Mouse (Mus musculus) right cerebral cortex, adult 2 months (tissue): Measurements from ENCODE around the gene Emd.
"Not testable (repeated sequence)": the region's sequence is repeated elsewhere in the genome, so short reads cannot be mapped to it uniquely, and the experiment has no call there.

Experiments used
- DNase-seq, 2 experiments: peaks; one replicate each; pipeline ENCODE4 v3.0.0; 2021 to 2022; ENCODE audit warnings: low spot score in 2 of 2

Gene Emd

DNA sequence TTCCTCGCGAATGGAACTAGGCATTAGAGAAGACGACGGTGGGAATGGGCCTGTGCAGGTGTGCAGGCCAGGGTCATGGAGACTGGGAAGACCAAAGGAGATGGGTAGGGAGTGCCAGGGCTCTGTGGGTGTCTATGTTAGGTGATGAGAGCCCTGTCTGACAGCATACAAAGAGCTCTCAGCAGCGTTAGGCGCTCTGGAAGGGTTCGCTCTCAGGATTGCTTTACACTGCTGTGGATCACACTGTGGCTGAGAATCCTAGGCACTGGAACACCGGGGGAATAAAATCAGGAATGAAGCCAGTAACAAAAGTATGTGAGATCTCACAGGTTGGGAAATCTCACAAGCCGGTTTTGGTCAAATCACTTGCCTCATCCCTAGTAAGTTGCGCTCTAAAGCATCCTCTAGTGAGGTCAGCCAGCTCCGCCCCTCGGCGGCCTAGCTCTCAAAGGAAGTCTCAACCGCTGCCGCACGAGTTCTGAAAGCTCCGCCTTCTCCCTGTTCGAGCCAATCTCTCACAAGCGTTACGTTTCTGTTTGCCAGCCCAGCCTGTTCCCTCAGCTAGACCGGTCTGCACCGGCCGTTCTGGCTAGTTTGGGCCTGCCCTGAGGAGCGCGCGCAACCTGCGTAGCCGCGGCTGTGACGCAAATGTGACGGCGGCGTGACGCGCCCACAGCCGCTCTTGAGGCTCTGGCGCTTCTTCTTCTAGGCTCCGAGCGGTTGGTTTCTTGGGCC is at the start of gene Emd:
TSS of gene Emd (plus strand) at position 535 of the 735 bp plus-strand sequence.
- peak; percentile 84 to 88 for DNase-seq

DNA sequence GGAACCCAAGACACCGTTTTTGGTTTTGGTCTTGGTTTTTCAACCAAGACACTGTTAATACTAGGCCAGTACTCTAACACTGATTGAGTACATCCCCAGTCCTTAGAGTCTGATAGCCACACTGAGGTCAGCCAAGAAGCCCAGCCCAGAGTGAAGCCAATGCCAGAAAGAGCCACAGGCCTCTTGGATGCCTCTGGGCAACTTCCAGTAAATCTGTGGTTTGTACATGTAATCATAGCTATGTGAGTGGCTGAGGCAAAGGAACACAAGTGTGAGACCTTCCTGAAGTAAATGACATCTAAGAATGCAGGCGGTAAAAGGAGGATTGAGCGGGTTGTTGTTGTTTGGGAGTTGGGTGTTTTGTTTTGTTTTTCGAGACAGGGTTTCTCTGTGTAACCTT is 36.0 kb upstream of the Emd start:
- DNase-seq: no peak

DNA sequence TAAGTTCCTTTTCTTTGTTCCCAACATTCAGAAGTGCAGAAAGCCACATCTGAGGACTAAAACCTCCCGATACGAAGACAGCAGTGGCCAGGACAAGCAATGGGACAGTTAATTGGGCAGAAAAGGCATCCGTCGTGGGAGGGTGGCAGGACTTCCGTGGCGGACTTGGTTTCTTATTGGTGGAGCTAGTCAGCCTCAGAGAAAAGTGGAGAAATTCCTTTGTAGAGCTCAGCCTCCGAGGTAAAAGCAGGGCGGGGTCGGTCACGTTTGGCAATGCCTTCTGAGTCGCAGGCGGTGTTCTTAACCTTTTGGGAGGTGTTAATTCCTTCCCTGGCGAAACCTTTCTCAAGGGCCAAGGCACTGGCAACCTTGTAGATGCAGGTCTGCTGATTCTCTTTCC is 35.0 kb upstream of the Emd start:
- no peak for DNase-seq

DNA sequence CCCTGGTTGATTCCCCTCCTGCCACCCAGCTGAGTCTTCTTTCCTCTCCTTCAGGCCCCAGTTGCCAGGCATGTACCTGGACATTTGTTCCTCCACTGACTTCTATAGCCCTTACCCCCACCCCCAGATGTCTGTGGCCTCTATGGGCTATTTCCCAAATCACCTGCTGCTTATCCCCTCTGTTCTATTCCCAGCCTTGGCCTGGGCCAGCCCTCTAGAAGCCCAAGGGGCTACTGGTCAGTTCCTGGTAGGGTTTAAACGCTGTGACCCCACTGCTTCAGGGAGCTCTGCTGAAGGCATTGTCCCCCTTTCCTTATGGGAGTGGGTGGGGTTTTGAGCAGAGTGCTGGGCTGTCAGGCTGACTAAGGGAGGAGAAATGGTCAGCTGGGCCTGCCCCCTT is 34.4 kb upstream of the Emd start:
- not testable (repeated sequence) for DNase-seq

DNA sequence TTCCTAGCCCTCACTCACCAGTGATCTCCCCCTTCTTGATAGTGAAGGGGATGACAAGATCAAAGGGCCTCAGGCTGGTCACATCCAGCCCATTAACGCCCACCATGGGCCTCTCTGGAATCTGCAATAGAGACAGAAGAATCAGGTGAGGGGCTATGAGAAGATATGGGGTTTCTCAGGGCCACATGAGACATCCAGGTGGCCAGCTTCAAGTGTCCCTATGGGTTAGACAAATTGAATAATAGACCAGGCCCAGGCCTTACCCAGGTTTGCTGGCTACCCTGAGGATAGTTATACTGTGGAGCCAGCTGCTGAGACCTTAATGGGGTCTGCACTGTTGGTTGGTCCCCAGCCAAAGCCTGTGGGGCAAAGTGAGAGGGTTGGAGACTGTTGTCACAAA is 24.4 kb upstream of the Emd start:
- DNase-seq: no peak

DNA sequence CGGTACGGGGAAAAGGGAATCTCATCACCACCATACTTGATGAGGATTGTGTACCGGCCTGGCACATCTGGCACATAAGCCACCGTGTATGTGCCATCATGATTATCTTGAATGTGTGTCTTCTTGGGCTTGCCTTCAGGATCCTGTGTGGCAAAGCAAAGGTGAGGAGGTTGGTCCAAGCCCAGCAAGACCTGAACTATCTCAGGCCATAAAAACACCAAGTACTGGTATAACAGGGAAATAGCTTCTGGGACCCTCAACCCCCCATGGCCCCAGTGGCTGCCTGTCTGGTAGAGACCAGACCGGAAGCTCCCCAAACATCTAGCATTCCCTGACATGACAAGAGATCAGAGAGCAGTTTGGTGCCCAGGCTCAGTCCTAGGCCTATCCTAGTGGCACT is 21.3 kb upstream of the Emd start:
- no peak for DNase-seq

DNA sequence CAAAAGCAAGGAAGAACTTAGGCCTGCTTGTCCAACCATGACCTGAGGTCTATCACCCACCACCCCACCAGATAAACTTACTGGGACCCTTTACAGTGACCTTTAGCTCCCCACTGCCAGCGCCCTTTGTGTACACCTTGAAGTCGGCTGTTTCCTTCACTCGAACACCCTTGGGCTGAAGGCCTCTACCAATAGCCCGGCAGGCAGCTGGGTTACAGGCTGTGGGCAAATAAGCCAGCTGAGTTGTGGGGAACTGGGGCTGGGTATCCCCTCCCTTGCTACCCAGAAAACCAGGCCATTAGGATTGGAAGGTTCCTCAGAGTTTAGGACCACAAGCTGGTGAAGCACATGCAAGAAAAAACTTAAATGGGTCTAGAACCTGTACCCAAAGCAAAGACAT is 14.2 kb upstream of the Emd start:
- no peak for DNase-seq

DNA sequence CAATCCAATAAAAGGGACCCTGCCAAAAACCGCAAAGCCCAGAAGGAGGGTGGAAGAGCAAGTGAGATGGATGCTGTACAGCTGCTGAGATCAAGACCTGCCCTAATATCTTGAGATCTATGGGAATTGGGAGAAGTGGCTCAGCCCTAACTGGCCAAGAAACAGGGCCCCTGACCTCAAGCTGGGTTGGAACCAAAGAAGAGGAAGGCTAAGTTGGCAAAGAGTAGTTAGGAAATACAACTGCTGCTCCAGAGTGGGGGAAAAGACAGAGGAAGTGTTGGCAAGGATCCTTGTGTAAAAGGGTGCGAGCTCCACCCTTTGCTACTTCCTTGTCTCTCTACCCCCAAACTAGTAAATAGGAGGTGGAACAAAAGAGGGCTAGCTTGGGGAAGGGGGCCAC is 11.1 kb upstream of the Emd start:
- DNase-seq: no peak

DNA sequence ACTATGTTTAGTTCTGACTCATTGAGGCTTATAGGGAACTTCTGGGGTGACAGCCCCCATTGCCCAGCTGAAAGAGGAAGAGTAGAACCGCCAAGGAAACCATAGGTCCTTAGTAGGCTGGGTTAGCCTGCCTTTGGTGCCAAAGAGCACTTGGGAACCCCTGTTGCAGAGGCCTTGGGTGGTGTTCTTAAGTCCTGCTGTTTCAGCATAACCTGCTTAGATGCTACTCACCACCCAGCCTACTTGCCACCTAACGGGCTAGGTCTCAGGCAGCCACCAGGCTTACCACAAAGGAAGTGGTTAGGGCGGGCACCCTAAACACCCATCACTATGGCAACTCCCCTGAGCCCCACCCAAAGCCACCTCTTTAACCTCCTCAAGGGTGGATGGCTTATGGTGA is 10.7 kb upstream of the Emd start:
- DNase-seq: no peak

DNA sequence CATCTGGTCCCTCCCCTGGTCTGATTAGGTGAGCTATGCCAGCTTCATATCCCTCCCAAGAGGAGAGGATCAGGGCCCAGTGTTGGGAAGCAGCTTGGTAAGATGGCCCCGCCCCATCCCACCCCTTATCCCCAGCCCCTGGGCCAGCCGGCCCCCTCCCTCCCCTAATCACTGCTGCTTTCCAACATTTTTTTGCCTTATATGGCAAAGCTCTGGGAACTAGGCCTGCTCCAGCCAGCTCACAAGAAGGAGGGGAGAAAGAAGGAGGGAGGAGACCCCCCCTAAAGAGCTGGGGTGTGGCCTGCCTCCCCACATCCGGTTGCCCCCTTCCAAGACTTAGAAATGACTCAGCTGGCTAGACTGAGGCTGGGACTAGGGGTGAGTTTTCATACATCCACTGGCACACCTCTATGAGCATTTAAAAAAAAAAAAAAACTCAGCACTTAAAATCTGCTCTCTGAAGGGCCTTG is 9.8 kb upstream of the Emd start:
- DNase-seq: no peak

DNA sequence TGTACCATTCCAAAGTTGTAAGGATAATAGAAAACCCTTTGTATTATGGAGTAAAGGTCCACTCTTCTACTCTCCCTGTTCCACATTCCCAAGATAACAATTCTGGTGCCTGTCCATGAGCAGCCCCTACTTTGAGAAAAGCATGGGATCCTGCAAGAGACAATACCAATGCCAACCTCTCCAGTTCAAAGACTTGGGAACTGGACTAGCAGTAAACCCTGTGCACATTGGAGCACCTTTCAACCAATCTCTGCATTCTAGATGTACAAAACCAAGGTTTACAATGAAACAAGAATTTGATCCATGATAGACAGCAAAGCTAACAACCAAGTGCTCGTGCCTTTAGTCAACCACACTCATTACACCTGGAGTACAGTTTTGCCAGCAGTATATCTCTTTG is 9.4 kb upstream of the Emd start:
- no peak for DNase-seq

DNA sequence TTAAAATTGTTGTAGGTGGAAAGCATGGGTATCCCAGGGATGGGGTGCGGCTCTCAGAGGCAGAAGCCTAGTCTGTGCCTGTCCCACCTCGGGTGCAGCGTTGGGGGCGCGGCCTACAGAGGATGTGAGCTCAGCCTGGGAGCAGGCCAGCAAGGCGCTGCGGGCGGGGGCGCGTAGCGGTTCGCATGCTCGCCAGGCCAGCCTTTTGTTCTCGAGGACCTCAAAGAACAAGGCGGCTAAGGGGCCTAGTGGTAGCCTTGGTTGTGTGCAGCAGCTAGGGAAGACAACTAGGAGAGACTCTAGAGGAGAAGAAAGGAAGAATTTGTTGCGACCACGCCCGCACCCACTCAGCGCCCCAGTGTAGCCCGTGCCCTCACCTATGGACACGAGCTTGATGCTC is 8.8 kb upstream of the Emd start:
- DNase-seq: peak; percentile 44 to 68

DNA sequence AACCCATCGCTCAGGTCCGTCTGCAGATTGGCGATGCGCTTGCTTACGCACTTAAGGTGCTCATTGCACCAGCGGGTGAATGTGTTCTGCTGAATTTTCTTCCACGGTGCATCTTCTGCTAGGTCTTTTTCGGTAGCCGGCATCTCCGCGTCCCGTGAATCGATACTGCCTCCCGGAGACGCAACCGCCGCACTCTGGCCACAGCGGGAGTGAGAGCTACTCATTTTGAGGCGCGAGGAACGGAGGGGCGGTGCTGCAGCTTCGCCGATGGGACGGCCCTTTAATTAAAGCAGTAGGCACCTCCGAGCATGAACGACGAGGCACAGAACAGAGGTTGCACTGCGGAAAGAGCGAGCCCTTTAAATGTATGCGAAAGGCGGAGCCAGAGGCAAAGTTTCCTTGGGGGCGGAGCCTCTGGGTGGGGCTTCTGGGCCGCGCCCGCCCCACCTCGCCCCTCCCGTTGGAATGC is 8.2 kb upstream of the Emd start:
- peak; percentile 80 to 88 for DNase-seq

DNA sequence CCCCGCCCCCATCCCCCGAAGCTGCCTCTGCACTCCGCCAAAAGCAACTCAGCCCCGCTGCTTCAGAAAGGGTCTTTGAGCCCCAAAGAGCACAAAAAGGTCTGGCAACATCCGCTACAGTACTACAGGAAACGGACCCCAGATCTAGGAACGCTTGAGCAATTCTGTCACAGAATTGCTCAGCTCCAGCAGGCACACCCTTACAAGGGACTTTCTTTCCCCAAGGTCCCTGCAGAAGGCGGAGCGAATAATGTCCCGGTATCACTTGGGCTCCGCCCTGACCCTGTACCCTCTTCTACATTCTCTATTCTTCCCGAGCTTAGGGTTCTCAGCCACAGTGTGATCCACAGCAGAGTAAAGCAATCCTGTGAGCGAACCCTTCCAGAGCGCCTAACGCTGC is 7.8 kb upstream of the Emd start:
- DNase-seq: no peak

DNA sequence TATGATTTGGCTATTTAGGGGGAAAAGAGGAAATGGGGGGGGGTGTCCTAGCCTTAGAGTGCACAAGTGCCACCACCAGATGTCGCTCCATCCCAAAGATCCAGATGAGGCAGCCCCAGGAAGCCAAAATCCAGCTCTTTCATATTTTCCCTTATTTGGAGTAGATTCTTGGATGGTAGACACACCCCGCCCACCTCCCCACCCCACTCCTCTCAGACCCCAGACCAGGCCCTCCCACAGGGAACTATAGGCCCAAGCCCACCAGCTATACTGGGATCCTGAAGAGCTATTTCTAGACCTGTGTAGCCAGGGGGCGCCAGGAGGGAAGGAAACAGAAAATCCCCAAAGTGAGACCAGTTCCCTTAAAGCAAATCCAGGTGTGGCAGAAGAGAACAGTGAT is 5.8 kb upstream of the Emd start:
- DNase-seq: peak; percentile 47 to 52

DNA sequence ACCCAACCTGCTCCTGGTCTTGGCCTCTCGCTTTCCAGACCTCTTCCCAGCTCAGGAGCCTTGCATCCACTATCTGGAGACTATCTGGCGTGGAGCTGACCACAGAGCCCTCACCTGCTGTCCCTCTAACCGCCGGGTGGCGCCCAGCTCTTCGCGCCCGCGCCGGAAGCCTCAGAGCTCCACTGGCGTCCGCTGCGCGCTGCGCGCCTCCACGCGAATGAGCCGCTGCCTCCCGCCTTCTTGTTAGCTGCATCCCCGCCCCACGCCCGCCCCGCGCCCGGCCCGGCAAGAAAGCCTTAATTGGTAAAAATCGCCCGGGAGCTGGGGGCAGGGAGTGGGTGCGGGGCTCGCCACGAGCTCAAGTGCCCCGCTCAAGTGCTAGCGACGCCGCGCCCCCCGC is 4.9 kb upstream of the Emd start, which contains the start of gene Flna:
TSS of gene Flna (minus strand) at position 206 of the 400 bp plus-strand sequence.
- DNase-seq: peak; percentile 57 to 63

DNA sequence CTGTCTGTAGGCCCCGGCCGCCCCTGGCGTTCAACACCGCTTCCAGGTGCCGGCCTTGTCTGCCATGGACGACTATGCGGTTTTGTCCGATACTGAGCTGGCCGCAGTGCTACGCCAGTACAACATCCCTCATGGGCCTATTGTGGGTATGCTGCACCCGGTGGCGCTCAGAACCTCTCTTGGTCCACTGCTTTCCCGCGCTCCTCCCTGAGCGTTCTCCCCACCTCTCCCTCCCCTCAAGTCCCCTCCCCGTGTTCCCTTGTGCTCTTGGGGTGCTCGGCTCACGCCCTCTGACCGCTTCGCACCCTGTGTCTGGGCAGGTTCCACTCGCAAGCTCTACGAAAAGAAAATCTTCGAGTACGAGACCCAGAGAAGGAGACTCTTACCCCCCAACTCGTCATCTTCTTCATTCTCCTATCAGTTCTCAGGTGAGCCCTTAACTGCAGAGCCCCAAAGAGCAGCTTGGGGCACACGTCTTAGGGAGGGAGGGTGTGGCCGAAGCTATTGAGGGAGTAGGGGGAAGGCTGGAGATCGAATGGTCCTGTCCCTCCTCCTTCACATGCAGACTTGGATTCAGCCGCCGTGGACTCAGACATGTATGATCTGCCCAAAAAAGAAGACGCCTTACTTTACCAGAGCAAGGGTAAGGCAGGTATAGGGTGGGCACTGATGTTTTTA is 540 bp downstream of the Emd start:
- no peak for DNase-seq

DNA sequence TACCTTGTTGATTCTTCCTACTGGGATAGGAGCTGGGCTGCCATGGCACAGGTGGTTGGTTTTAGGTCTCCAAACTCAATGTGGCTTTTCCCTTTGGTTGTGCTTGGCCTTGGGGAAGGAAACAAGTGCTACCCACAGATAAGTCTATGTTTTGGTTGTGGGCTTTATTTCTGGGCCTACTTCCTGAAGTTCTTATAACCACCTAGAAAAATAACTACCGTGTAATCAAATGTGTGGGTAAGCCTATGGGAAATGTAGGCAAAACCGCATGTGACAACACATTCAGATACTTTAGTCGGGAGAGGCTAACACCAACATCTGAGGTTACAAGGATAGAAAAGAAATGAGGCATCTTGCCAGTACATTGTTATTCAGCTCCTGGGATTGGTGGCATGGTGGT is 3.3 kb downstream of the Emd start:
- no peak for DNase-seq

DNA sequence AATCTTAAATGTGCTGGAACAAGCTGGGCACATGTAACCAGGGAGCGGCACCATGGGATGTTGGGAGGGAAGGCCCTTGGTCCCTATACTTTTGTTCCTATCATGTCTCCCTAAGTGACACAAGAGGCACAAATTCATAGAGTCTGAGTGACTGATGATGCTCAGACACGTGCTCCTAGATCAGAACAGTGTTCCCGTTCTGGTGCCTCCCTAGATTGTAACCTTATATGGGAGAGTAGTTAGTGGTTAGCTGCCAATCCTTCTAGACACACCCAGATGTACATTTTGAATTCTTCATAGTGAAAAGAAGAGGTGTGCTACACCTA is 15.2 kb downstream of the Emd start:
- peak in 1 of 2 experiments; percentile 15 for DNase-seq

DNA sequence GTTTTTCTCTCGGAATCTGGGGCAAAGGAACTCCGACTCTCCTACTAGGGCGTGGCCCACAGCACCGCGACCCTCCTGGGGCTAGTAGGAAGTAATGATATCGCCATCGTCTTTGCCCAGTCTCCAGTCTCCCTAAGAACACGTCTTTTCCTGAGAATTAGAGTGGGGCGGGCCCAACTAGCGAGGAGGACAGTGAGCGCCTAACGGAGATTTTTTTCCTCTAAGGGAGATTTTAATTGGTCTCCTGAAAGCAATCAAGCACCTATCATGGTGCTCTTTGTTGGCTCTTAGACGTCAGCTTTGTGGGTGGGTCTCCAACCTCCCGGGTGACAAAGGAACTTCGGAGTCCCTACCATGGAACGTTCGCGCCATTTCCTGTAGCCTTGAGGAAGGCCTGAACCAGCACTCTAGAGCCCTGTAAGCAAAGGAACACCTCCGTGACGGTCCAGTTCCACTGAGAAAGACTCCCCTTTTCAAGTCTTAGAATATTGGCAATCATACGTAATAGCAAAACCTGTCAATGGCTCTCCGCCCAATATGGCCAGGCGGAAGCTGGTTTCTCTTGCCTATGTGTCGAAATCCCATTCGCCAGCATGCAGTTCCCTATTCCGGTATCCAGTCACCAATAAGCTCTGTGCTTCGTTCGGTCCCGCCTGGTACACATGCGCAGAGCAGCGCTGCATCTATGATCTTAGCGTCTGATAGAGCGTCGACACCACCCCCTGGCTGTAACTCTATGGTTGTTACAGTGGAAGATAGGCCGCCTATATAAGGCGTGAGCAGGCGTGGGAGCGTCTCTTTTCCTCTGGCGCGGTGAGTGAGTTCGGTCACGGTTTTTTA is 15.8 kb downstream of the Emd start, which contains the start of gene Rpl10:
TSS of gene Rpl10 (plus strand) at position 751 of the 840 bp plus-strand sequence.
- DNase-seq: peak; percentile 88 to 92

DNA sequence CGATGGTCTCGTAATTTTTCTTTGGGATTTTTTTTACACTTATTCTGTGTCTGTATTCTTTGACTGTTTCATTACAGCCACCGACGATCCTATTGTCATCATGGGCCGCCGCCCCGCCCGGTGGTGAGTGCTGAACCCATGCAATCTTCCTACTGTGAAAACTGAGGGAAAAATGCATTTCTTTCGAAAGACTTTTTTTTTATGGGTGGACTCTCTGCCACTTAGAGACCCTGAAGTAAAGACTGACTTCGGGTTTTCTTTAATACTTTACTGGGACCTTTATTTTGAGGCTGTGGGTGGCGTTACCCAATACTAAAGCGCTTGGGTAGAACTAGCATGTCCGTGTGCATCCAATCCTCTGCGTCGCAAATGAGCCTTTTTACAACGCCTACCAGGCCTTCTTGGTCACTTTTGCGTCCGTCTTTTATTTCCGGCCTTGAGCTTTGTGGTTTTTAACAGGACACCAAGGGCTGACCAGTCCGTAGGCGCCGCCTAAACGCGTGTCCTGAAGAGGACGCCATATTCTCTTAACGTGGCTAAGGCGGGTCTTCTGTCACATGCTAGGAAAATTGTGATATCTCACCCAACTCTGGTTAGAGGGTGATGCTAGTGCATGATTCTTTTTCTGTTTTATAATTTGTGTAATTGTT is 16.5 kb downstream of the Emd start:
- DNase-seq: peak; percentile 12 to 26
